Mouse (Mus musculus) bone marrow, adult 2 months (tissue): ENCODE results near the gene Ect2.

Experiments used
- CTCF ChIP-seq: fragments of 200-500 bp; IDR thresholded peaks from 2 replicates; pipeline ENCODE4 v1.5.1; 2011; ENCODE audit warnings: low read length, control low read depth; ENCODE audit not compliant: control insufficient read depth, insufficient read depth
- POLR2A ChIP-seq: fragments of 200-500 bp; IDR thresholded peaks from 2 replicates; pipeline ENCODE4 v1.6.1; 2011; ENCODE audit warnings: low read depth, mild to moderate bottlenecking, control low read depth, low read length, borderline replicate concordance; ENCODE audit not compliant: control insufficient read depth

- TF ChIP-seq POLR2A = no peak
- TF ChIP-seq CTCF = no peak
Measured at GRCm38 (mm10) chr3:27179711-27180110, 26.0 kb upstream of the Ect2 start.
